Mouse (Mus musculus) midbrain, embryonic 14.5 days (tissue): ENCODE data around the gene Kctd21. TPM values are rescaled to one million over a fixed set of nuclear protein-coding genes. Genes with fewer than 3 reads are reported as not detected.

ENCODE experiments used
- ATAC-seq: fragments of 200-750 bp; cut with Nextera tagmentation; 2 replicates; pipeline ENCODE4 v1.8.0; 2017; ENCODE audit warnings: moderate number of reproducible peaks, moderate library complexity; ENCODE audit not compliant: low FRiP score, low TSS enrichment
- DNase-seq: peaks from one replicate; pipeline ENCODE4 v3.0.0-alpha.2; 2015
- H3K27ac ChIP-seq: fragments of 300-500 bp; sonication (generic); replicated peaks from 2 replicates; pipeline ENCODE4 v1.5.1; 2014; ENCODE audit warnings: mild to moderate bottlenecking, low read depth, low read length, moderate library complexity
- H3K27me3 ChIP-seq: fragments of 300-500 bp; sonication (generic); 2 replicates; pipeline ENCODE4 v1.6.1; 2014; ENCODE audit warnings: low read length, control low read depth, mixed read lengths; ENCODE audit not compliant: control insufficient read depth, insufficient read depth
- H3K36me3 ChIP-seq: fragments of 300-500 bp; sonication (generic); 2 replicates; pipeline ENCODE4 v1.6.1; 2014; ENCODE audit warnings: low read length, control low read depth; ENCODE audit not compliant: control insufficient read depth, insufficient read depth
- H3K4me1 ChIP-seq: fragments of 300-500 bp; sonication (generic); 2 replicates; pipeline ENCODE4 v1.6.1; 2014; ENCODE audit warnings: mild to moderate bottlenecking, antibody characterized with exemption, low read length, control low read depth; ENCODE audit not compliant: control insufficient read depth, insufficient read depth
- H3K4me2 ChIP-seq: fragments of 300-500 bp; sonication (generic); 2 replicates; pipeline ENCODE4 v1.6.1; 2014; ENCODE audit warnings: mild to moderate bottlenecking, low read length, moderate library complexity
- H3K4me3 ChIP-seq: fragments of 300-500 bp; sonication (generic); replicated peaks from 2 replicates; pipeline ENCODE4 v1.5.1; 2014; ENCODE audit warnings: low read depth, low read length
- H3K9ac ChIP-seq: fragments of 300-500 bp; sonication (generic); replicated peaks from 2 replicates; pipeline ENCODE4 v1.6.1; 2014; ENCODE audit warnings: mild to moderate bottlenecking, low read length, moderate library complexity
- H3K9me3 ChIP-seq: fragments of 300-500 bp; sonication (generic); 2 replicates; pipeline ENCODE4 v1.6.1; 2016; ENCODE audit warnings: low read length, control low read depth, mixed read lengths; ENCODE audit not compliant: control insufficient read depth
- WGBS: fragments of 180-500 bp; shearing (Covaris S2); extraction: QIAGEN DNeasy Blood & Tissue Kit; methylation state at CpG from one replicate; pipeline ENCODE4 v1.1.7; 2014; 5-methylcytosine and 5-hydroxymethylcytosine counted together
- polyA plus RNA-seq: library from polyadenylated mRNA; unstranded; fragments of >200 nt; fragmentation: Nextera tagmentation; extraction: Ambion mirVana; gene quantifications from 2 replicates; pipeline ENCODE4 v1.2.1, GENCODE M21; 2014

Kctd21 gene
- polyA plus RNA-seq, 1 experiment from 2014 or later, result 8.5 TPM

- H3K36me3 ChIP-seq, result 0 out of 2 replicates have a peak, but pooled peaks cover 2% of the 10 kb centered on the region
- WGBS, result 69% methylated on average over 13 of the region's 13 CpGs
- no peak overlapping the region for H3K9ac ChIP-seq
- no peak for ATAC-seq
- no peaks in the 10 kb centered on the region for H3K9me3 ChIP-seq
- peaks cover 24% of the 10 kb centered on the region for H3K27me3 ChIP-seq
- H3K4me2 ChIP-seq, result no peak overlapping the region
- no peak overlapping the region for H3K4me3 ChIP-seq
- H3K4me1 ChIP-seq, result peaks cover 23% of the 10 kb centered on the region
- DNase-seq, result peak; percentile 14
- no peak overlapping the region for H3K27ac ChIP-seq
Measured at GRCm38 (mm10) chr7:97328891-97329588, 3.1 kb upstream of the Kctd21 start.

GRCm38 (mm10) chr7:97329676-97330075 lies 2.5 kb upstream of the Kctd21 start:
- no peak overlapping the region for H3K9ac ChIP-seq
- 97% methylated on average over 3 of the region's 3 CpGs for WGBS

GRCm38 (mm10) chr7:97330931-97331645 lies 1.0 kb upstream of the Kctd21 start:
- Histone ChIP-seq H3K27ac (no peak overlapping the region), H3K4me3 (peak overlapping the region; percentile 78), H3K9ac (peak overlapping the region; percentile 74), H3K36me3 (no peaks in the 10 kb centered on the region), H3K27me3 (peaks cover 10% of the 10 kb centered on the region), H3K4me1 (peaks cover 23% of the 10 kb centered on the region), H3K9me3 (no peaks in the 10 kb centered on the region), H3K4me2 (peak overlapping the region; percentile 73)
- 60% methylated on average over 11 of the region's 11 CpGs for WGBS
- ATAC-seq (no peak), DNase-seq (no peak)

More at GRCm38 (mm10) chr7:97329676-97330075, 2.5 kb upstream of the Kctd21 start:
- Histone ChIP-seq H3K4me2 (no peak overlapping the region), H3K4me1 (peaks cover 23% of the 10 kb centered on the region), H3K27ac (no peak overlapping the region), H3K4me3 (no peak overlapping the region), H3K9me3 (no peaks in the 10 kb centered on the region), H3K36me3 (no peaks in the 10 kb centered on the region), H3K27me3 (peaks cover 23% of the 10 kb centered on the region)
- ATAC-seq (no peak), DNase-seq (no peak)

GRCm38 (mm10) chr7:97332667-97333041 lies 527 bp downstream of the Kctd21 start:
- DNase-seq, result no peak
- no peaks in the 10 kb centered on the region for H3K27me3 ChIP-seq
- no peaks in the 10 kb centered on the region for H3K9me3 ChIP-seq
- ATAC-seq, result no peak
- WGBS, result 4% methylated on average over 9 of the region's 9 CpGs
- peaks cover 23% of the 10 kb centered on the region for H3K4me1 ChIP-seq
- H3K27ac ChIP-seq, result peak overlapping the region; percentile 73
- peak overlapping the region; percentile 78 for H3K4me3 ChIP-seq
- peak overlapping the region; percentile 73 for H3K4me2 ChIP-seq
- H3K9ac ChIP-seq, result peak overlapping the region; percentile 74
- H3K36me3 ChIP-seq, result no peaks in the 10 kb centered on the region

GRCm38 (mm10) chr7:97333113-97333898 lies 1.2 kb downstream of the Kctd21 start:
- Histone ChIP-seq H3K27me3 (no peaks in the 10 kb centered on the region), H3K4me3 (peak overlapping the region; percentile 78), H3K27ac (no peak overlapping the region), H3K36me3 (no peaks in the 10 kb centered on the region), H3K4me2 (peak overlapping the region; percentile 73), H3K9ac (0 out of 2 replicates have a peak overlapping the region, but pooled peaks have one; percentile 74), H3K9me3 (no peaks in the 10 kb centered on the region), H3K4me1 (peaks cover 23% of the 10 kb centered on the region)
- no peak for ATAC-seq
- 89% methylated on average over 6 of the region's 6 CpGs for WGBS
- no peak for DNase-seq

GRCm38 (mm10) chr7:97334406-97334805 lies 2.3 kb downstream of the Kctd21 start:
- no peak for ATAC-seq
- no peak for DNase-seq
- H3K9ac ChIP-seq, result no peak overlapping the region
- H3K36me3 ChIP-seq, result no peaks in the 10 kb centered on the region
- no peaks in the 10 kb centered on the region for H3K9me3 ChIP-seq
- H3K4me1 ChIP-seq, result peaks cover 19% of the 10 kb centered on the region
- no peaks in the 10 kb centered on the region for H3K27me3 ChIP-seq
- H3K4me2 ChIP-seq, result no peak overlapping the region
- WGBS, result 95% methylated on average over 2 of the region's 2 CpGs
- no peak overlapping the region for H3K27ac ChIP-seq
- H3K4me3 ChIP-seq, result no peak overlapping the region

- ATAC-seq, result no peak
- WGBS, result 78% methylated on average over 1 of the region's 1 CpGs
Measured at GRCm38 (mm10) chr7:97336678-97337077, 4.6 kb downstream of the Kctd21 start.

GRCm38 (mm10) chr7:97338593-97338992 lies 6.5 kb downstream of the Kctd21 start:
- Histone ChIP-seq H3K36me3 (no peaks in the 10 kb centered on the region), H3K4me1 (no peaks in the 10 kb centered on the region), H3K4me2 (no peak overlapping the region), H3K27ac (no peak overlapping the region), H3K9me3 (no peaks in the 10 kb centered on the region), H3K9ac (no peak overlapping the region), H3K27me3 (no peaks in the 10 kb centered on the region), H3K4me3 (no peak overlapping the region)
- DNase-seq (no peak), ATAC-seq (no peak)
- WGBS, result 86% methylated on average over 4 of the region's 4 CpGs

More at GRCm38 (mm10) chr7:97336678-97337077, 4.6 kb downstream of the Kctd21 start:
- Histone ChIP-seq H3K4me3 (no peak overlapping the region), H3K4me2 (no peak overlapping the region), H3K36me3 (no peaks in the 10 kb centered on the region), H3K4me1 (peaks cover 10% of the 10 kb centered on the region), H3K27me3 (no peaks in the 10 kb centered on the region), H3K27ac (no peak overlapping the region), H3K9me3 (no peaks in the 10 kb centered on the region), H3K9ac (no peak overlapping the region)
- no peak for DNase-seq
